Mouse (Mus musculus) liver, embryonic 15.5 days (tissue): Measurements from ENCODE around the gene Stxbp2. TPM values are rescaled to one million over a fixed set of nuclear protein-coding genes. Genes with fewer than 3 reads are reported as not detected.
A peak's percentile ranks its signal among the peaks of the same experiment; 100 is the strongest.

Experiments
- ATAC-seq: fragments of 200-750 bp; cut with Nextera tagmentation; 2 replicates; pipeline ENCODE4 v1.8.0; 2017; ENCODE audit warnings: moderate number of reproducible peaks, mild to moderate bottlenecking, moderate library complexity; ENCODE audit not compliant: insufficient read depth
- H3K27ac ChIP-seq: fragments of 300-500 bp; sonication (generic); replicated peaks from 2 replicates; pipeline ENCODE4 v1.5.1; 2015; ENCODE audit warnings: mild to moderate bottlenecking, inconsistent platforms
- H3K27me3 ChIP-seq: fragments of 300-500 bp; sonication (generic); 2 replicates; pipeline ENCODE4 v1.6.1; 2015; ENCODE audit warnings: mild to moderate bottlenecking, inconsistent platforms
- H3K36me3 ChIP-seq: fragments of 300-500 bp; sonication (generic); replicated peaks from 2 replicates; pipeline ENCODE4 v1.6.1; 2015; ENCODE audit warnings: moderate library complexity, mild to moderate bottlenecking, inconsistent platforms
- H3K4me1 ChIP-seq: fragments of 300-500 bp; sonication (generic); replicated peaks from 2 replicates; pipeline ENCODE4 v1.6.1; 2015; ENCODE audit warnings: inconsistent platforms
- H3K4me2 ChIP-seq: fragments of 300-500 bp; sonication (generic); 2 replicates; pipeline ENCODE4 v1.6.1; 2015; ENCODE audit warnings: moderate library complexity, mild to moderate bottlenecking, inconsistent platforms
- H3K4me3 ChIP-seq: fragments of 300-500 bp; sonication (generic); replicated peaks from 2 replicates; pipeline ENCODE4 v1.5.1; 2015; ENCODE audit warnings: mild to moderate bottlenecking, inconsistent platforms
- H3K9ac ChIP-seq: fragments of 300-500 bp; sonication (generic); 2 replicates; pipeline ENCODE4 v1.6.1; 2015; ENCODE audit warnings: moderate library complexity, mild to moderate bottlenecking, inconsistent platforms
- H3K9me3 ChIP-seq: fragments of 300-500 bp; sonication (generic); replicated peaks from 2 replicates; pipeline ENCODE4 v1.6.1; 2016; ENCODE audit warnings: inconsistent platforms
- WGBS: fragments of 180-500 bp; shearing (Covaris S2); methylation state at CpG from one replicate; pipeline ENCODE4 v1.1.7; 2015; ENCODE audit warnings: mixed read lengths; ENCODE audit not compliant: insufficient replicate concordance; 5-methylcytosine and 5-hydroxymethylcytosine counted together
- polyA plus RNA-seq: library from polyadenylated mRNA; unstranded; fragments of >200 nt; fragmentation: Nextera tagmentation; extraction: Ambion mirVana; gene quantifications from 2 replicates; pipeline ENCODE4 v1.2.1, GENCODE M21; 2015

Gene Stxbp2
- polyA plus RNA-seq, 1 experiment from 2014 or later = 50.7 TPM

DNA sequence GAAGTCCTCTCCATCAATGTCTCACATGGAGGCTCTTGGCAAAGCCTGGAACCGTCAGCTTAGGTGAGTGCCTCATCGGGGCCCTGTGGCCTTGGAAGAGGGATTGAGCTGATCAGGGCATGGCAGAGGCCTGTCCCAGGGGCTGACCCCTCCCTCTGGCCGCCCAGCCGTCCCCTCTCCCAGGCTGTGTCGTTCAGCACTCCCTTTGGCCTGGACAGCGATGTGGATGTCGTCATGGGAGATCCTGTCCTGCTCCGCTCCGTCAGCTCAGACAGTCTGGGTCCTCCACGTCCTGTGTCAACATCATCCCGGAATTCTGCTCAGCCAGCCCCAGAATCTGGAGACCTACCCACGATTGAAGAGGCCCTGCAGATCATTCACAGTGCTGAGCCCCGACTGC is 27.3 kb upstream of the Stxbp2 start:
- Histone ChIP-seq H3K27me3 (no peaks in the 10 kb centered on the region), H3K4me2 (no peak overlapping the region), H3K4me3 (no peak overlapping the region), H3K27ac (no peak overlapping the region), H3K9ac (no peak overlapping the region), H3K9me3 (no peaks in the 10 kb centered on the region), H3K4me1 (peaks cover 7% of the 10 kb centered on the region; the same call in 1 of the 2 replicates), H3K36me3 (peaks cover 13% of the 10 kb centered on the region; the same call in 1 of the 2 replicates)
- WGBS = 69% methylated on average over 13 of the region's 13 CpGs
- no peak for ATAC-seq

DNA sequence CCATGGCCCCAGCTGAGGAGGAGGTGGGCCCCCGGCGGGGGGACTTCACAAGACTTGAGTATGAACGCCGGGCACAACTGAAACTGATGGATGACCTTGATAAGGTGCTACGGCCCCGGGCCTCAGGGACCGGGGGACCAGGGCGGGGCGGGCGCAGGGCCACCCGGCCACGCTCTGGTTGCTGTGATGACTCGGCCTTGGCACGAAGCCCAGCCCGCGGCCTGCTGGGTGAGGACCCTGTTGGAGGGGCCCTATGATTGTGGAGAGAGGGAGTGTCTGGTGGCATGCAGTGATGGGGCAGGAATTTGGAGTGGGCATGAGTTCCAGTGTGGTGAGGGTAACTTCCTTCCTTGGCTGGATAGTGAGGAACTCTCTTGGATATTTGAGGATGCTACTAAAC is 24.2 kb upstream of the Stxbp2 start:
- ATAC-seq = no peak
- no peak overlapping the region for H3K4me3 ChIP-seq
- no peak overlapping the region for H3K9ac ChIP-seq
- H3K4me1 ChIP-seq = peaks cover 7% of the 10 kb centered on the region; the same call in 1 of the 2 replicates
- H3K27ac ChIP-seq = no peak overlapping the region
- H3K36me3 ChIP-seq = peaks cover 44% of the 10 kb centered on the region
- H3K4me2 ChIP-seq = no peak overlapping the region
- WGBS = 35% methylated on average over 16 of the region's 16 CpGs
- H3K27me3 ChIP-seq = no peaks in the 10 kb centered on the region
- H3K9me3 ChIP-seq = no peaks in the 10 kb centered on the region

DNA sequence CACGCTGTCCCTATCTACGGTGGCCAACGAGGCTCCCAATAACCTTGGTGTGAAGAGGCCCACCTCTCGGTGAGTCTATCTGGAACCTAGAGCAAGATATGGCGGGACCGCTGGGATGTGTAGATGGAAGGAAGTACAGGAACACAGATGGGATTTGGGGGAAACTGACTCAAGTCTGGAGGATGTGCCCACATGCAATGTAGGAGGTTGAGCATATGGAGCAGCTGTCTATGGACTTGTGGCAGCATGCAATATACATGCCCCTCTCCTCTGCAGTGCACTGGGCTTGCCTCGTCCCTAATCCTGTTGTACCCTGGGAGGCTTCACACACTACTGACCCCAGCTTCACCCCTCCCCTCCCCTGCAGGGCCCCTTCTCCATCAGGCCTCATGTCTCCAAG is 22.9 kb upstream of the Stxbp2 start:
- Histone ChIP-seq H3K27me3 (no peaks in the 10 kb centered on the region), H3K27ac (no peak overlapping the region), H3K9ac (no peak overlapping the region), H3K4me3 (no peak overlapping the region), H3K4me1 (peaks cover 7% of the 10 kb centered on the region; the same call in 1 of the 2 replicates), H3K9me3 (no peaks in the 10 kb centered on the region), H3K36me3 (peaks cover 56% of the 10 kb centered on the region), H3K4me2 (no peak overlapping the region)
- WGBS = 83% methylated on average over 7 of the region's 7 CpGs
- ATAC-seq = no peak

DNA sequence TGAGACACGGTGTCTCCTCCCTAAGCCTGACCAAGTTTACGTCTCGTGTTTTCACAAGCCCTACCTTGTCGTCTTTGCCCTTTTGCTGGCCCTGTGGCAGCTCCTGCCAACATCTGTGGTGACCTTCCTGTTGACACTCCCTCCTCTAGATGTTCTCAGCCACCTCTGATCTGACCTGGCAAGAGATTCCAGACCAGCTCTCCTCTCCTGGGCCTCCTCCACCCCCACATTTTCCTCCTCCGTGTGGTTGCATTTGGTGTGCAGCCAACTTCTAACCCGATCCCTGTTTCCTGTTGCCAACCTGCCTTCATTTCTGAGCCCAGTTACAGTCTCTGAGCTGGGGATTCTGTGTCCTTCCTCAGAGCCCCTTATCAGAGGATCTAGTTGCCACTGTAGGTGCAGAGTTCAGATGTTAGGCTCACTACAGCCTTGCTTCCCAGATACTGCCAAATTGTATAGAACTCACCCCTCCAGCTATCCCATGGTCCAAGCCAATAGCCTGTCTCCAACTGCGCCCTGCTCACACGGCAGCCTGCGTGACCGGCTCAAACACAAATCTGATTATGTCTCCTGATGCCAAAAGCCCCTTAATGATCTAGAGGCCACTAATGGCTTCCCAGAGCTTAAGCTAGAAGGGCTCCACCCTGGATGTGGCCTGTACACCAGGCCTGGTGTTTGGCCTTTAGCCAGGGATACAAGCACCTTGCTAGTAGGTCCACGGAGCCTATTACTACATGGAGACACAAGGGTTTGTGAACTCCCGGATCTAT is 21.5 kb upstream of the Stxbp2 start:
- Histone ChIP-seq H3K36me3 (peaks cover 70% of the 10 kb centered on the region), H3K27ac (no peak overlapping the region), H3K9me3 (no peaks in the 10 kb centered on the region), H3K4me2 (no peak overlapping the region), H3K27me3 (no peaks in the 10 kb centered on the region), H3K4me1 (peaks cover 7% of the 10 kb centered on the region; the same call in 1 of the 2 replicates), H3K4me3 (no peak overlapping the region), H3K9ac (no peak overlapping the region)
- ATAC-seq = no peak
- WGBS = 81% methylated on average over 12 of the region's 12 CpGs

DNA sequence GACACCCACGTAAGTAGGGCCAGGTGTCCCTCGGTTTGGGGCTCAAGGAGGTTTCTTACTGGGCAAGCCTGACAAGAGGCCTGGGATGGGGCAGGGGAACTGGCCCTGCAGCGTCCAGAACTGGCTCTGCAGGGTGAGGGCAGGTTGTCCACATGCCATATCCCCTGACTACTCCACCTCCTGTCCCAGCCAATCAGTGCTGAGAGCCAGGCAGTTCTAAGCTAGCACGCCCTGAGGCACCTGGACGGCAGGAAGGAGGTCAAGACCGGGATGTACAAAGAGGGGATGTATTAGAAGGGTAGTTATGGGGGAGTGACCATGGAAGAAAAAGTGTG is 21.0 kb upstream of the Stxbp2 start:
- Histone ChIP-seq H3K27me3 (no peaks in the 10 kb centered on the region), H3K4me1 (peaks cover 7% of the 10 kb centered on the region; the same call in 1 of the 2 replicates), H3K9ac (no peak overlapping the region), H3K36me3 (peaks cover 76% of the 10 kb centered on the region), H3K9me3 (no peaks in the 10 kb centered on the region), H3K4me2 (no peak overlapping the region), H3K27ac (no peak overlapping the region), H3K4me3 (no peak overlapping the region)
- no peak for ATAC-seq
- 80% methylated on average over 6 of the region's 6 CpGs for WGBS

DNA sequence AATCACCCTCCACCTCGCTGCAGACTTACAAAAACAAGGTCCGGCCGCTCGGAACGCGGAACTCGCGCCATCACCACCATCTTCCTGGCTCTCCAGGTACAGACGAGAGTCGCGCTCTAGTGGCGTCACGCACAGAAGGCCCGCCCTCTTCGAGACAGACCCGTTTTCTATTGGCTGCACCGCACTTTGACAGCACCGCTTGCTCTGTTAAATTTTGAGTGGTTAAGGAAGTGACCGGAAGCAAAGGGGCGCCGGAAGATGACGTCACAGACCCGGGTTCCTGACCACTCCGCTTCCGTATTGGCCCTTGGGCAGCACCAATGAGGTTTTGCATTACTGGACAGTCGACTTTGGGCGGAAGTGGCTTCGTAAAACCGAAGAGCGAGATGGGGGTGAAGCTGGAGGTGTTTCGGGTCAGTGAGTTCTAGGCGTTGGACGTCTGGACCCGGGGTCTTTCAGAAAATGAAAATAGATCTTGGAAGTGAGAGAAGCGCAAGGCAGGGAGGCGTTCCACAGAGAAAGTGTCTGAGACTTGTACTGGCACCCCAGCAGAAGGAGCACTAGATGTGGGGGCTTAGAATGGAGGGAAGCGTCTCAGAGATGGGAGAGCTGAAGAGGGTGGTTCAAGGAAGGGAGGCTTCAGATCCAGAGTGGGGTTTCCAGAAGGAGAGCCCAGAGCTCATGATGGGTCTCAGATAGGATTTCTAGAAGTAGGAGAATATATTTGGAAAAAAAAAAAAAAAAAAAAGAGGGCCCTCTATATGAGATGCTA is 9.4 kb upstream of the Stxbp2 start, which contains the start of the genes Xab2 and Pet100:
Gene Xab2, minus strand, starts transcription at position 118 of the 772 bp plus-strand sequence.
Gene Pet100, plus strand, starts transcription at position 350 of the 772 bp plus-strand sequence.
- no peaks in the 10 kb centered on the region for H3K9me3 ChIP-seq
- peaks cover 31% of the 10 kb centered on the region for H3K4me1 ChIP-seq
- peak; percentile 96 for ATAC-seq
- H3K27ac ChIP-seq = peak within 1 kb of the TSS; percentile 64
- H3K36me3 ChIP-seq = peaks cover 23% of the 10 kb centered on the region
- H3K9ac ChIP-seq = peak within 1 kb of the TSS; percentile 75
- no peaks in the 10 kb centered on the region for H3K27me3 ChIP-seq
- WGBS = under 1% methylated on average over 37 of the region's 37 CpGs
- peak within 1 kb of the TSS; percentile 82 for H3K4me2 ChIP-seq
- peak within 1 kb of the TSS; percentile 94 for H3K4me3 ChIP-seq

DNA sequence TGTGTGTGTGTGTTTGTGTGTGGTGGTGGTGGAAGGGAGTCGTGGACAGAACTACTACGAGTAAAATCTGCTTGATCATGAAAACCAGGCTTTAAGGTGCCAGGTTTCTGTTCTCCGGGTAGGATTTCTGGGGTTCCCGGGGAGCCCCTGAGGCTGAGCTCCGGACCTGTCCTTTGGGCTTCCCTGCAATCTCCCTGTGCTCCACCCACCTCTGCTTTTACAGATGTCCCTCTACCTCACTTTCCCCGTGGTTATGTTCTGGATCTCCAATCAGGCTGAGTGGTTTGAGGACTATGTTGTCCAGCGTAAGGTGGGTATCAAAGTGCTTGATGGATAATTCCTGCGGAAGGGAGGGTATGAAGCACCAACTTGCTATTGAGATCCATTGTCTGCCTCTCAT is 8.6 kb upstream of the Stxbp2 start:
- Histone ChIP-seq H3K9ac (peak overlapping the region; percentile 68; the same call in 1 of the 2 replicates), H3K27ac (no peak overlapping the region), H3K4me3 (peak overlapping the region; percentile 94), H3K9me3 (no peaks in the 10 kb centered on the region), H3K4me2 (peak overlapping the region; percentile 82), H3K36me3 (peaks cover 17% of the 10 kb centered on the region), H3K27me3 (no peaks in the 10 kb centered on the region), H3K4me1 (peaks cover 31% of the 10 kb centered on the region)
- no peak for ATAC-seq
- WGBS = 63% methylated on average over 8 of the region's 8 CpGs

DNA sequence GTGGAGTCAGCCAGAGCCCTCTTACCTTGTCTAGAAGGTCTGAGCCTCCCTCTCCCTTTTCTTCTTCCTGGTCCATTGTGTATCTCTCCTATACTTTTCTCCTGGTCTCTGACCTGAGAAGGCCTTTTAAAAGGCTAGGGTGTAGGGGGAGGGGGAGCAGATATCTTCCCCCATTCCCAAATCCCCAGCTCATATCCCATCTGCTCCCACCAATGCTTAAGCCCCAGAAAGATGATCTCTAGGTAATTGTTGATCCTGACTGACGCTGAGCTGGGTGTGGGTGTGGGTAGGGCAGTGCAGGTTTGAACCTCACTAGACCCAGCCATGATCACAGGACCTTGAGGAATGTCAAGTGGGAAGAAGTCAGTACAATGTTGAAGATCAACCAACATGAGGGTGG is 5.3 kb upstream of the Stxbp2 start, which contains the start of gene Pcp2:
Gene Pcp2, minus strand, starts transcription at position 101 of the 400 bp plus-strand sequence.
- Histone ChIP-seq H3K9me3 (no peaks in the 10 kb centered on the region), H3K27me3 (peaks cover 18% of the 10 kb centered on the region), H3K36me3 (no peaks in the 10 kb centered on the region), H3K4me2 (no peak within 1 kb of the TSS), H3K4me3 (no peak within 1 kb of the TSS), H3K27ac (no peak within 1 kb of the TSS), H3K9ac (no peak within 1 kb of the TSS), H3K4me1 (peaks cover 17% of the 10 kb centered on the region)
- 56% methylated on average over 1 of the region's 1 CpGs for WGBS
- no peak for ATAC-seq

DNA sequence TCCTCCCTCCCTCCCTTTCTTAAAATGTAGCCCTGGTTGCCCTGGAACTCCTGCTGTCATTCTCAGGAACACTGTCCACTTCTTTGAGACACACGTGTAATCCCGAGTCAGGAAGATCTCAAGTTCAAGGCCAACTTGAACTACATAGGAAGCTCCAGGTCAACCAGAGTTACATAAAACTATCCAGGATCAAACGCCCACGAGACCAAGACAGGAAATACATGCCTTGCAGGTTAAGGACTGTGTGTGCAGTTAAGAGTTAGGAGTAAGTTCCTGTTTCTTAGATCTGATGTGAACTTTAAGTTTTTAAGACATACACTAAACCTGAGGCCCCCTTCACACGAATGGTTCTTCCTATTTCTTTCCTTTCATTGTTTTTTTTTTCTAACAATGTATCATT is 3.8 kb upstream of the Stxbp2 start:
- ATAC-seq = no peak
- Histone ChIP-seq H3K9me3 (no peaks in the 10 kb centered on the region), H3K4me3 (no peak overlapping the region), H3K4me2 (no peak overlapping the region), H3K27me3 (peaks cover 22% of the 10 kb centered on the region), H3K27ac (no peak overlapping the region), H3K4me1 (peaks cover 23% of the 10 kb centered on the region), H3K9ac (no peak overlapping the region), H3K36me3 (no peaks in the 10 kb centered on the region)
- WGBS = 17% methylated on average over 5 of the region's 5 CpGs

DNA sequence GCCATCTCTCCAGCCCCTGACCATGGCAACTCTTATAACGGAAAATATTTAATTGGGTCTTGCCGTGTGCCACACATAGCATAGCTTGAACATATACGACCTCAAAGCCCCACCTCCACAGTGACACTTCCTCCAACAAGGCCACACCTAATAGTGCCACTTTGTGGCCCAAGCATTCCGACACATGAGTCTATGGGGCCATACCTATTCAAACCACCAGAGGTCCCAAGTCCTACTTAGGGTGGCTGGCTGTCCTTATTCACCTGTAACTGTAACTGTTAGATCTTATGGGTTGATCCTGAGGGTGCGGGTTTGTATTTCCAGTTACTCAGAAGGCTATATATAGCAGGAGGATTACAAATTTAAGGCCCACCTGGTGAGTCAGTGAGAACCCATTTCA is 2.7 kb upstream of the Stxbp2 start:
- WGBS = 40% methylated on average over 5 of the region's 5 CpGs
- H3K9me3 ChIP-seq = no peaks in the 10 kb centered on the region
- peaks cover under 1% of the 10 kb centered on the region for H3K36me3 ChIP-seq
- H3K27ac ChIP-seq = no peak overlapping the region
- H3K4me3 ChIP-seq = no peak overlapping the region
- peaks cover 22% of the 10 kb centered on the region for H3K27me3 ChIP-seq
- no peak overlapping the region for H3K4me2 ChIP-seq
- no peak overlapping the region for H3K9ac ChIP-seq
- H3K4me1 ChIP-seq = peaks cover 21% of the 10 kb centered on the region
- ATAC-seq = no peak

DNA sequence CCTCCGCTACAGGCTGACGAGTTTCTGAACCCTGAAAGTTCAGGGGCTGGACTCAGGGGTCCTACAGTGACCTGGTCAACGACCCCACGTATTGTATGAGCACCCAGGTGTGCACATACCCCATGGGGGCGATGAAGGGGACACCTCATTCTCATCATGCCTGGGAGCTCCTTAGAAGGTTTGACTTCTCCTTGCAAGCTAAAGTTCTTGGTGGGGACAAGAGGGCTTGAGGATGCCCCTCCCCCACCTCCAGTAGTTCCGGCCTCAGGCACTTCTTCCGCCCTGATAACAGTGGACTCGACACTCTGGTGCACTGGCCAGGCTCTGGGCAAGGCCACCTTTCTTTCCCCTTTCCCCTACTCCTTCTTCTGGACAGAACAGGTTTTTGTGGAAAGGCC is 722 bp downstream of the Stxbp2 start:
- peak; percentile 53 for ATAC-seq
- H3K4me3 ChIP-seq = peak overlapping the region; percentile 81
- H3K9ac ChIP-seq = peak overlapping the region; percentile 68
- WGBS = 2% methylated on average over 8 of the region's 8 CpGs
- H3K36me3 ChIP-seq = peaks cover 34% of the 10 kb centered on the region
- peaks cover 21% of the 10 kb centered on the region for H3K4me1 ChIP-seq
- H3K27ac ChIP-seq = peak overlapping the region; percentile 42
- H3K4me2 ChIP-seq = peak overlapping the region; percentile 86
- H3K27me3 ChIP-seq = peaks cover 22% of the 10 kb centered on the region
- H3K9me3 ChIP-seq = no peaks in the 10 kb centered on the region
